Mouse (Mus musculus) splenic B cell, adult 2 months (primary cell): ENCODE measurements around the gene Gm13030.
"Not testable (repeated sequence)": the region's sequence is repeated elsewhere in the genome, so short reads cannot be mapped to it uniquely, and the experiment has no call there.

ENCODE experiments used
- DNase-seq: peaks from one replicate; pipeline ENCODE4 v3.0.0-alpha.2; 2011; ENCODE audit warnings: low read depth, low spot score
- H3K27me3 ChIP-seq: 2 replicates; pipeline ENCODE4 v1.6.1; 2012; ENCODE audit warnings: mild to moderate bottlenecking, low read length, moderate library complexity, mixed read lengths; ENCODE audit not compliant: control insufficient read depth, poor library complexity, insufficient read depth, severe bottlenecking
- H3K36me3 ChIP-seq: 2 replicates; pipeline ENCODE4 v1.6.1; 2012; ENCODE audit warnings: mild to moderate bottlenecking, low read length, moderate library complexity, mixed read lengths; ENCODE audit not compliant: control insufficient read depth, poor library complexity, insufficient read depth, severe bottlenecking

Gene Gm13030

DNA sequence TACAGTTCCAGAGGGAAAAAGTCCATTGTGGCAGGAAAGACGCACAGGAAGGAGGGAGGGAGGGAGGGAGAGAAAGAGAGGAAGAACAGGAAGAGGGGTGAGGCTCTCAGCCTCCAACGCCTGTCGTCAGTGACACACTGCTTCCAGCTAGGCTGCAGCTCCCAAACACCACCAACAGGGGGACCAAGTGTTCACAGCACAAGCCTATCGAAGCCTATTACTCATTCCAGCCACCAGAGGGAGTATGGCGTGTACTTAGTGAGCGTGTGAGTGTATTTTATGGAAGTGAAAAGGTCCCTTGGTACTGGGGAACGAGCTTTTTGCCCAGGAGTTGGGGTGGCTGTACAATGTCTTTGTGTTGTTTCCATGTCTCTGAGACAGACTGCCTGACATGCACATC lies 17.3 kb downstream of the Gm13030 start:
- peak; percentile 80 for DNase-seq
- 0 out of 2 replicates have a peak, but pooled peaks cover 2% of the 10 kb centered on the region for H3K27me3 ChIP-seq

DNA sequence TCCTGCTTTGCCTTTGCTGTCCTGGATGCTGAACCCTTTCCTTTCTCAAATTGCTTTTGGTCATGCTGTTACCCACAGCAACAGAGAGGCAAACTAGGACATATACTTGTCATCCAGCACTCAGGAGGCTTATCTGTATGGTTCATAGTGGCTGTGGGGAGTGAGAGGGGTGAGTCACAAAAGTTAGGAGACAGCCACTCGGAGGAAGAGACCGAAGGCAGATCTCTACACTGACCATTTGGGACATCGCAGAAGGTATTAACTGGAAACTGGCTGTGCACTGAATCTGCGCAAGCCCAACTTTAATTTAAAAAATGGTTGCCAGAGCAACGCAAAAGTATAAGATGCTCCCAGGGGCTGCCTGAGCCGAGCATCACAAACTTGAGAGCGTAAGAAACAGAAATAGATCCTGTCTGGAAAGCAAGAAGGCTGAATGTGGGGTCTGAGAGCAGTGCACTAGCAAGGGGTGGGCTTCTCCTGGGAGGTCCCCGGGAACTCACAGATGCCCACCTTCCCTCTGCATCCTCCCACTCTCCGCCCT lies 18.6 kb downstream of the Gm13030 start:
- no peak for DNase-seq
- Histone ChIP-seq H3K27me3 (0 out of 2 replicates have a peak, but pooled peaks cover 2% of the 10 kb centered on the region), H3K36me3 (no peaks in the 10 kb centered on the region)

More for the DNA sequence above, 17.3 kb downstream of the Gm13030 start:
- no peaks in the 10 kb centered on the region for H3K36me3 ChIP-seq

DNA sequence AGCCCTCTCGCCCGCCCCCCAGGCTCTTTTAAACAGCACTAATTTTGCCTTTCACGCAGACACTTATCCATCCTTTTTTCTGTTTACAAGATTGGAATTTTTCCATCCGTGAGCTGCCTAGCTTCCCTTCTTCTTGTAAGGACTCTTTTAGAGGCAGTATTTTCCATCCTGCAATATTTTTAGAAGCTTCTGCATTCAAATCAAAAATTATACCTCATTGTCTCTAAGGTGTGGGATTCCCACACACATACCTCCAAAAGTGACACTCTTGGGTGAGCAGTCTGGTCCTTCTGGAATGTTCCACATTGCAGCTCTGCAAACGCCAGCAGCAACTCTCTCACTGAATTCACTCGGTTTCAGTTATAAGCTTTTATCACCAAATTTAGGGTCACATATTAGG lies 20.8 kb downstream of the Gm13030 start:
- no peak for DNase-seq
- Histone ChIP-seq H3K27me3 (no peaks in the 10 kb centered on the region), H3K36me3 (no peaks in the 10 kb centered on the region)

DNA sequence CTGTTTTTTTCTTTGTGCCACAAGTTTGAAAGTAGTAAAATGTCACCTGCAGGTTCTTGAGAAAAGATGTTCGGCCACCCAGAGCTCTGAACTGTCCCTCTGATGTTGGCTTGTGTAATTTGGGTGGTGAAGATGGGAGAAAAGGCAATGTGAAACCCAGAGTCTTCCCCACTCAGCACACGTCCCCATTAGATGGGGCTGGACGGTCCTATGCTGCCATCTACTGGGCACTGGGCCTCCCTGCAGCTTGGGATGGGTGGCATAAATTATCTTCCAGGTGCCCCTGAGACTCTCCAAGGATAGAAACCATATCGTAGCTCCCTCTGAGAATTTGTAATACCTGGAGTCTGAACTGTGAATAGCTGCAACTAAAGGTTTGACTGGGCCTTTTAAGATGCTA lies 22.3 kb downstream of the Gm13030 start:
- H3K36me3 ChIP-seq: no peaks in the 10 kb centered on the region

DNA sequence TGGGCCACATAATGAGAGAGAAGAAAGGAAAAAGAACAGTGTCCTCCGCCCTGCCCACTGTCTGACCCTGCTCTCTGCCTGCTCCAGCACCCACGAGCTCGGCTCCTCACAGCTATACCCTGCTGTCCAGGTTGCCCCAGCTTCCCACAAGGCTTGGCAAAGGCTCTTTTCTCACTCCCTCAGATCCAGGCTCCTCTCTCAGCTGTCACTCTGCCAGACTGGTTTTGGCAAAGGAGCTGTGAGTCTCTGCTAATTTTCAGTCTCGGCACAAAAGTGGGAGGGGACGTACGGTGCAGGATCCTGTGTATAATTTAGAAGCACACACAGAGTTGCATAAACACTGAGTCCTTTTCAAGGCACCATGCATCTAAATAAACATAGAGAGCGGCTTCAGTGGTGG lies 32.4 kb downstream of the Gm13030 start:
- DNase-seq: no peak
- Histone ChIP-seq H3K27me3 (no peaks in the 10 kb centered on the region), H3K36me3 (no peaks in the 10 kb centered on the region)

More for the DNA sequence above, 22.3 kb downstream of the Gm13030 start:
- no peaks in the 10 kb centered on the region for H3K27me3 ChIP-seq
- DNase-seq: peak; percentile 70

DNA sequence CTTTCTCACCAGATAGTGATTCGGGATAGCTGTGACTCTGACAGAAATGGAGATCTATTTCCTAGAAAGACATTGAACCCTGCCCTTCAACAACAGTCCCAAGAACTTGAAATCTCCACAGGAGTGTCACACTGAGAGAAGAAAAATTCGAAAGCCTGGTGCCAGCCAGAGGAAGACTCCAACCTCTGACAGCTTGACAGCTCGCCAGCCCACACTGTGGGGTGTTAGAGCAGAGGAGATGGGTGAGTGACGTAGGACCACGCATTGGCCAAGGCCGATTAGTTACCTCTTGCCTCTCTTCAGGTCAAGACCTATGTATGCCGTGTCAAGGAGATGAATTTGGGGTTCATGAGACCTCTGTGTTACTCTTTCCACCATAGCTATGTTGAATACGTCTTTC lies 33.0 kb downstream of the Gm13030 start:
- H3K27me3 ChIP-seq: no peaks in the 10 kb centered on the region

DNA sequence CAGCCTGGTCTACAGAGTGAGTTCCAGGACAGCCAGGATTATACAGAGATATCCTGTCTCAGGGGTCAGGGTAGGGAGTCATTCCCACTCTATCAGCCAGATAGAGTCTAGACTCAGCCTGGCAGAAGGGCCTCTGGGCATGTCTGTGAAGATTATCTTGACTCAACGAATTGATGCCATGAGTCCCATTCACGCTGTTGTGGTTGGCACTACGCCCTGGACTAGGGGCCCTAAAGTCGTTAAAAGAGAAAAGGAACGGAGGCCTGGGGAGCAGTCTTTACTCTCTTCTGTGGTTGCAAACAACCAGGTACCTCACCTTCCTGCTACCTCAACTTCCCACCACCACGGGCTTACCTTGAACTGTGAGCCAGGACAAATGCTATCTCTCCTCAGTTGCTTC lies 34.0 kb downstream of the Gm13030 start:
- H3K36me3 ChIP-seq: no peaks in the 10 kb centered on the region
- DNase-seq: no peak
- H3K27me3 ChIP-seq: no peaks in the 10 kb centered on the region

More for the DNA sequence above, 33.0 kb downstream of the Gm13030 start:
- DNase-seq: no peak
- H3K36me3 ChIP-seq: no peaks in the 10 kb centered on the region

DNA sequence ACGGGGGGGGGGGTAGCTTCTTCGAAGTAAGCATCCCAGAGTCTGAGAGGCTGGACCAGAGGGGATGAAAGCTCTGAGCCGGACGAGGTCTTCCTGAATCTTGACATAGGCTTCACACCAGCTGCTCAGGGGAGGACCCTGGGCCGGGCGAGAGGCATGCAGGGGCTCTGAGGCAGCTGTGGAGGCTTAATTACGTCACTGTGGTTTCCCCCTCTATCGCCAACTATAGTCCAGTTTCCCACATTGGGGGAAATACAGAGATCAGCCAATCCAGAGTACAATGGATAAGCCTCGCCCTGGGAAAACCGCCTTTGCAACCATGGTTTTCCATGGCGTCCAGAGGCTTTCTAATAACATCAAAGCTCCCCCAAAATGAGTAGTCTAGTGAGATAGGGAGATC lies 46.6 kb downstream of the Gm13030 start:
- H3K36me3 ChIP-seq: no peaks in the 10 kb centered on the region
- no peak for DNase-seq

DNA sequence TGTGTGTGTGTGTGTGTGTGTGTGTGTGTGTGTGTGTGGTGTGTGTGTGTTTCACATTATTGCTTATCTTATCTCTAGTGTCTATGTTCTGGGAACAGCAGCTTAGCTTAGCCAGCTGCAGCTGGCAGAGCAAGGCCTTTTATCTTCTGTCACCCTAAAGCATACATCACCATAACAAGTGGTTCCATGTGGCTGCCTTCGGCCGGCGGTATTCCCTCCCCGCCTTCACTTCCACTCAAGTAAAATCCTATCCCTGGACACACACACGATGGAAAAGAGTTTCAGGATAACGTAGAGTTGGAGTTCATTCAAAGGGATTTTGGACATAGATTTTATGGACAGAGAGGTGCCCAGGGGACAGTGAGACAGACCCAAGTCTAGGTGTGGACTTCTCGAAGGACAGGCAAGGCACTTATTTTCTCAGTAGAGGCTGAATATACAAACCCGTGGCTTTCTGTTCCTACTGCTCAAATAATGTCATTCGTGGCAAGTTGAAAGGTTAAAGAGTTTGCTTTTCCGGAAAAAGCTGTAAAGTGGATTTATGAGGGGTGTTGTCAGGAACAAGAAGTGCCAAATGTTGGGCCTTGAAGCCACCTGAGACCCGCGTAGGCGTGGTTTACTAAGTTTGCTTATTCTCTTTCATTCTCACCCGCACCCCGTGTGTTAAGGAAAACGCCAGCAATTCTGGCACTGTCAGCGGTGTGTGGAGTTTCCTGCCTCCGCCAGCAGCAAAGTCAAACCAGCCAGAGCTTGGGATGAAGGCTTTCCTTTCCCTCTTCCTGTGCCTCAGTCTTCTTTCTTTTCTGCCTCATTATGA lies 47.8 kb downstream of the Gm13030 start:
- no peaks in the 10 kb centered on the region for H3K27me3 ChIP-seq
- DNase-seq: no peak
- H3K36me3 ChIP-seq: no peaks in the 10 kb centered on the region

More for the DNA sequence above, 46.6 kb downstream of the Gm13030 start:
- no peaks in the 10 kb centered on the region for H3K27me3 ChIP-seq

DNA sequence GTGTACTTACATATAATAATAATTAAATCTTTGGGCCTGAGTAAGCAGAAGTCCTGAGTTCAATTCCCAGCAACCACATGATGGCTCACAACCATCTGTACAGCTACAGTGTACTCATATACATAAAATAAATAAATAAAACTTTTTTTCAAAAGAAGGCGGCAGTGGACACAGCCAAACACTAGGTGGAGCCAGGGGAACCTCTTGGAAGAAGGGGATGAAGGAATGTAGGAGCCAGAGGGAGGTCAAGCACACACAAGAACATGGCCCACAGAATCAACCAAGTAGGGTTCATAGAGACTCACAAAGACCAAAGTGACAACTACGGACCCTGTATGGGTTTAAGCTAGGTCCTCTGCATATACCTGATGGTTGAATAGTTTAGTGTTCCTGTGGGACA lies 49.1 kb downstream of the Gm13030 start:
- Histone ChIP-seq H3K27me3 (no peaks in the 10 kb centered on the region), H3K36me3 (no peaks in the 10 kb centered on the region)
- DNase-seq: no peak

DNA sequence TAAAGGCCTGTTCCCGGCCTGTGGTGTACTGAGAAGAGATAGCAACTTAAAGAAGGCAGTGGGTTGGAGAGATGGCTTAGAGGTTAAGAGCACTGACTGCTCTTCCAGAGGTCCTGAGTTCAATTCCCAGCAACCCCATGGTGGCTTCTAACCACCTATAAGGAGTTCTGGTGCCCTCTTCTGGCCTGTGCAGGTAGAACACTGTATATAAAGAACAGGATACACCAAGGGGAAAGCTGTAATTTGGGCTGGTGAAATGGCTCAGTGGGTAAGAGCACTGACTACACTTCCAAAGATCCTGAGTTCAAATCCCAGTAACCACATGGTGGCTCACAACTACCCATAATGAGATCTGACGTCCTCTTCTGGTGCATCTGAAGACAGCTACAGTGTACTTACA lies 49.6 kb downstream of the Gm13030 start:
- not testable (repeated sequence) for DNase-seq, H3K27me3 ChIP-seq, H3K36me3 ChIP-seq

DNA sequence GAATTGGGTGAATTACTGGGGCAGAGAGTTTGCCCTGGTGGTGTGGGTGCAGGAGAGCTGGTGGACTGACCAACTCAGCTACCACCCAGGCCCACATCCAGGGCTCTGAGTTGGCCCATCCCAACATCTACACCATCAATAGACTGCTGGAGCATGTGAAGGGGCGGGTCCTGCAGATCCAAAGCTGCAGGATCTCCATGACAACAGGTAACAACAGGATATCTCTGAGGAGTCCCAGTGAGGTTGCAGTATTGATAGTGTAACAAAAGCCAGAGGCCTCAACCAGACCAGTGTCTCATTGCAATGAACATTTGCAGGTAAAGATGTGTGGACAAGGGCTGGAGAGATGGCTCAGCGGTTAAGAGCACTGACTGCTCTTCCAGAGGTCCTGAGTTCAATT lies 52.7 kb downstream of the Gm13030 start:
- Histone ChIP-seq H3K27me3 (no peaks in the 10 kb centered on the region), H3K36me3 (no peaks in the 10 kb centered on the region)
- no peak for DNase-seq
